Mouse (Mus musculus) layer of hippocampus, postnatal 14 days (tissue): ENCODE measurements around the gene Chn2. TPM values are rescaled to one million over a fixed set of nuclear protein-coding genes. Genes with fewer than 3 reads are reported as not detected.
"Not testable (repeated sequence)": the region's sequence is repeated elsewhere in the genome, so short reads cannot be mapped to it uniquely, and the experiment has no call there.

Source experiments
- DNase-seq, 2 experiments: peaks; one replicate each; pipeline ENCODE4 v3.0.0; 2021 to 2022; ENCODE audit warnings: low spot score in 2 of 2, mixed read lengths in 1 of 2
- total RNA-seq, 2 experiments: library from RNA; stranded (reverse); gene quantifications; 2 replicates each; pipeline ENCODE4 v1.2.3; 2021

Gene Chn2
- total RNA-seq, 2 experiments from 2014 or later: 28.5 to 33.4 TPM

GRCm38 (mm10) chr6:54148844-54149526, 109.6 kb downstream of the Chn2 start:
- no peak for DNase-seq

DNA sequence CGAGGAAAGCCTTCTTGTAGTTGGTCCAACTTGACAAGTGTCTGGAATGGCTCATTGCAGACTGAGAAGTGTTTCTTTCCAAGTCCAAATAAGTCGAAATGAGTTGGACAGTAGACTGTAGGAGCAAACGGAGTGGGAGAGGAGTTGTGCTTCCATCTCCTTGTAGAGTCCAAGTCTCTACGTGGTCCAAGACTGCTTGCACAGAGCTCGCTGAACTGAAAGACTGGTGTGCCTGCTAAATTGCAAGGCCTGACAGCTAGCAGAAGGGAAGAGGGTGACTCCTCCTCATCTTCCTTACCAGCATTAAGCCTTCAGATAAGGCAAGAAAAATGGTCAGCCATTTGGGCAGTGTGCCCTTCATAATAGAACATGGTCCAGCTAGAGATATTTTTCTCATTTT, 111.5 kb downstream of the Chn2 start:
- no peak for DNase-seq

DNA sequence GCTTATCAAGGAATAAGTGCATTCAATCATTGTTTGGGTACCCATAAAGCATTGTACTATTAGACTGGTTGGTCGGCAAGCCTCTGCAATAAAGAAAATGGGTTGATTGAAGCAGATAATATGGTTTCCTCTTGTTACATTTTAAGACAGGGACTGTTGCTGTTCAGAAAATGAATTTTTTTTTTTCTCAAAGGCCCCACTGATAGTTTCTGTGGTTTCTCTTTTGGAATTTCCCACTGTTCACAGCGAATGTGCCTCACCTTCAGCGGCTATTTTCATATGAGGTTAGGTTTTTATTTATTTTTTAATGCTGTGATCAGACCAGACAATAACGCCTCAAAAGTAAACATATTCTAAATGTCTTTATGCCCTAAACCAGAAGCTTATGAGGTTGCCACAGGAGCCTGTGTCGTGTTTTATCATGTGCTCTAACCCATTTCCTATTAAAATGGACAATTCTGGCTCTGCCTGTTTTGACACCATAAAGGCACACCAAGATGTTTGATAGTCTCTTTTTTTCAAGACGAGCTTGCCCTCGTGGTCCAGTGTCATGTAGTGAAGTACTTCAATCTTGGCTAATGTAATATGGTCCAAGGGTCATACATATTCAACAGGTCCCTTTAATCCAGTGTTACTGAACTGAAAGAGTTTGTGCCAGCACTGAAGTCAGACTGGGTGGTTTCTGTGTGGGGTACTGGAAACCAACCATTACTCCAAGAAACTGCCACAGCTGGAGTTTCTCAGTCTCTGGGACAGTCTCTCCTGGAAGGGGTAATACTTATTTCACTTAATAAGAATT, 112.3 kb downstream of the Chn2 start:
- no peak for DNase-seq

DNA sequence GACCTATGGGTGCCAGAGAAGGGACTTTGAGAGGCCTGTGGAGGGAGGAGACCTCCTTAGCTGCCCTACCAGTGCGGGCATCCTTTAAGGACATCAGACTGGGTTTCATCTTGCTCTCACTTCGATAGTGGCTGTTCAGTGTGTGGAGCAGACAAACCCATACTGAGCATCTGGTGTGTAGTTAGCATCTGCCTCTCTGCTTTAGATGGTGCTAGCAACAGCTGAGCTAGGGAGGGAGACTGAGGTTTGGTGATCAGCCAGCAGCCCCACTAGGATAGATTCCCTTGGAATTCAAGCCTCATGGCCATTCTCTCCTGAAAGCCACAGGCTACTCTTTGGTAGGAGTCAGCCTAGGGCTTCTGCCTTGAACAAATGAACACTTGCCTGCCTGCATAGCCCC, 117.7 kb downstream of the Chn2 start:
- no peak for DNase-seq

DNA sequence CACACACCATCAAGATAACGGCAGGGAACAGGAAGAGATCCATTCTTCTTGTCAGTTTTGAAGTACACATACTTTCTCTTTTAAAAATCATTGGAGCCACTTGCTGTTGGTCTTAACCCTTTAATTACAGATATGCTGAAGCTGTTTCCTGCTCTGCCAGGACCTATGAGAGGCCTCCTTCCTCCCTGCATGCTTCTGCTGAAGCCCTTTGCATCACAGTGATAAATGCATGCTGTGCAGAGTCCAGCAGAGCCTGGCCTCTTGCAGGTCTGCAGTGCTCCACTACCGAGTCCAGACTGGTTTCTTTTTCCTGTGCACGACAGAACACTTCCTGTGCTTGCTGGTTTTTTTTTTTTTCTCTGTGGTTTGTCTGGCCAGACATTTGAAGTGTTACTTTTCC, 119.0 kb downstream of the Chn2 start:
- DNase-seq: no peak

- DNase-seq: no peak
Observed at GRCm38 (mm10) chr6:54160677-54161076, 121.3 kb downstream of the Chn2 start.

DNA sequence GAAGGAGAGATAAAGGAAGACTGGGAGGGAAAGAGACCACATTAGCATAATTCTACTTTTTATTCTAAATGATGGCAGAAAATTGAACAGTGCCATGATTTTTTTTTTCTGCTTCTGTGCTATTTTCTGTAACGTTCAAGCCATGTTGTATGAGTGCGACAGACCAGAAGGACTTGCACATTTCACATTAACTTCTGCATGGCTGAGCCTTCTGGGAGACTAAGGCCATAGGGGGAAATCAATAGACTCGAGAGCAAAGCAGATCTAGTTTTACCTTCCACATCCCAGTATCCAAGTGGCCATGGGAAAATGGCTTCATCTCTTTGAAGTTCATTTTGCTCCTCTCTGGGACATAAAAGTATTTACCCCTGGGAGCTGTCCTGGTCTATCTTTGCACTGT, 121.9 kb downstream of the Chn2 start:
- no peak for DNase-seq

- DNase-seq: no peak
Observed at GRCm38 (mm10) chr6:54162321-54162720, 123.0 kb downstream of the Chn2 start.

DNA sequence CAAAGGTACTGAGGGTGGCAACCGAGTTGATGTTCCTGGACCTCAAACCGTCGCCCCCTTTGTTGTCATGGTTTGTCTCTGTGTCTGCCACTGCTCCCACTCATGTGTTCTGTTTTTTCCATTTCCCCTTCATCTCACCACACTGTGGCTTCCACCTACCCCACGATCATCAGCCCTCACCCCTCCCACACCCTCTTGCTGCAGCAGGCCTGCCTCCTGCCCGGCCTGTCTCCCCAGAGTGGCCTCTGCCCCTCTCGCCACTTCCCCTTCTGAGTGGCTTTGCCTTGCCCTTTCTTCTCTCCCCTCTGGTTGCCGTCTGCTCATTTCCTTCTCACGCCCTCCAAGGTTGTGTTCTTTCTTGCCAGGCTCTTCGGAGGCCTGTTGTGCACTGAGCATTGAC, 123.4 kb downstream of the Chn2 start:
- DNase-seq: peak in 1 of 2 experiments; percentile 27

- DNase-seq: no peak
Observed at GRCm38 (mm10) chr6:54163702-54164101, 124.3 kb downstream of the Chn2 start.

DNA sequence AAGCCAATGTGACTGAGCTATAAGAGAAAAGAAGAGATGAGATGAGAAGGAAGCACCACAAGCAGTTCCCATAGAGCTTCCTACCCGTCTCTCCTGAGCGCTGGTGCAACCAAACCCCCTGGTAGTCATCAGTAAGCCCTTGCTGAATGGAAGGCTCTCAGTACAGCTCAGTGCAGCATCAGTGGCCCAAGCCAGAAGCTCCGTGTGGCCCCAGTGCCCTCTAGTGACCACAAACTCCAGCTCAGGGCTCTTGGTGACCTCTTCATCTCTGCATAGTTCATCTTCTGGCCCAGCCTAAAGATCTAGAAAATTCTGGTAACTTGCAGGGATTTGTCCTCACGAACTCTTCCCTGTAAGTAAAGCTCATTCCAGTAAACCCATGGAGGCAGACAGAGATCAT, 125.4 kb downstream of the Chn2 start:
- DNase-seq: peak; percentile 26 to 41

- DNase-seq: no peak
Observed at GRCm38 (mm10) chr6:54165246-54165645, 125.9 kb downstream of the Chn2 start.

DNA sequence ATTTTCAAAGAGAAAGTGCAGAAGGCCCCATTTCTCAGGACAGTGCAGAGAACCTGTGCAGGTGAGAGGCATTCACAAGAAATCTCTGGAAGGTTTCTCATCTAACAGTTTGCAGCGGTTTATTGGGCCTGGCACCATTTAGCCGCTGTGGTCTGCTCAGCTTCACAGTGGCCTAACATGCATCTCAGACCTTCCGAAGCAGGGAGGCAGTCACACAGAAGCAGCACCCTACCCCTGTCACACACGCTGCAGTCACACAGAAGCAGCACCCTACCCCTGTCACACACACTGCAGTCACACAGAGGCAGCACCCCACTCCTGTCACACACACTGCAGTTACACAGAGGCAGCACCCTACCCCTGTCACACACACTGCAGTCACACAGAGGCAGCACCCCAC, 126.5 kb downstream of the Chn2 start:
- no peak for DNase-seq

DNA sequence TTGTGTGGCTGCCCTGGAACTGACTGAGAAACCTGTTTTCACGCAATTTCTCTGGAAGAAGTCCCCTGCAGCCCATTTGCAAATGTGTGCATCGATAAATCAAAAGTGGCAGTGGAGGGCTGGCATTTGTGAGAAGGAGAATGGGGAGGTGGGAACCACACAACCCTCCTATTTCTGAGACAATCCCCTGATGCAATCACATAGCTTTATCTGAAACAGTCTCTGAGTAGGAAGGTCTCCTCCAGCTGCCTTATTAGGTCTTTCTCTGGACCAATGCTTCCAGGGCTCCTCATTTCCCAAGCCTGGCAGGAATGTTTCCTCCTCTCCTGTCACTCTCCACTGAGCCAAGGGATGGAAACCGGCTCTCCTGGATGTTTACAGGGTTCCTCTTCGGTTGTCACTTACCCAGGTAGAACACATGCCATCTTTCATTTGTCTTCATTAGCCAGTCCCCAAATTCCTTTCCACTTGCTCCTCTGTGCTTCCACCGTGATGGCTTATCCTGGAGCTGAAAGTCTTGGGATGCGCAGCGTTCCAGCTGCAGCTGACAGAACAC, 127.7 kb downstream of the Chn2 start:
- DNase-seq: no peak

- DNase-seq: no peak
Observed at GRCm38 (mm10) chr6:54170286-54170894, 131.0 kb downstream of the Chn2 start.

DNA sequence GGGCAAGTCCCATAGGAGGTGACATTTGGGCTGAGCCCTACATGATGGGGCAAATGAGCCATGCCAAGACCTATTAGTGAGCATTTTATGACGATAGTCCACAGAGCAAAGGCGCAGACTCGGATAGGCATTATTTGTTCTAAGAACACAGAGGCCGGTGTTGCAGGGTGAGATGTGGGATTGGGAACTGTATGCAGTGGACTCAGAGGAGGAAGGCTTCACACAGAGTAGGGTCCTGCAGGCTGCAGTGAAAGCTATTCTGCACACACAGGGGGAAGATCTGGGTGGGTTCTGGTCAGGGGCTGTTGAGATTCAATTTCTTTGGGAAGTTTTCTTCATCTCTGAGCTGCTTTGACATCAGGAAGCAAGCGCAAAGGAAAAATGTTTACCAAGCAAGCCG, 132.0 kb downstream of the Chn2 start:
- no peak for DNase-seq

- DNase-seq: no peak
Observed at GRCm38 (mm10) chr6:54175473-54176215, 136.3 kb downstream of the Chn2 start.

- DNase-seq: not testable (repeated sequence)
Observed at GRCm38 (mm10) chr6:54177081-54177480, 137.7 kb downstream of the Chn2 start.

GRCm38 (mm10) chr6:54179056-54179873, 139.9 kb downstream of the Chn2 start:
- no peak for DNase-seq

DNA sequence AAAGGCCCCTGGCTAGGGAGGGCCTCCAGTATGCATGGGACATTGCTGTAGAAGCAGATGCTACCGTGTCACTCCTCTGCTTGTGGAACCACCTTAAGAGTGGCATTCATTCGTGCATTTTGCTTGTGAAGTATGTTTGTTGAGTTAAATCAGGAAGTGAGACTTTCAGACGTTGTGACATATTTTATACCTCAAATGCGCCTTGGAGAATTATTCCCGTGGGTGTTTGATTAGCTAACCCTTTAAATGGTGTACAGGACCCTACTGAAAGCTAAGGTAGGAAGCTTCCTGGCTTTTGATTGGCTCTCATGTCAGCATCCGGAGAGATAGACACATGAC, 140.5 kb downstream of the Chn2 start:
- no peak for DNase-seq
